Mouse (Mus musculus) testis, adult 2 months (tissue): Measurements from ENCODE around the gene Tcp10a. TPM values are rescaled to one million over a fixed set of nuclear protein-coding genes. Genes with fewer than 3 reads are reported as not detected.
"Not testable (repeated sequence)": the region's sequence is repeated elsewhere in the genome, so short reads cannot be mapped to it uniquely, and the experiment has no call there.

ENCODE experiments used
- H3K27ac ChIP-seq: fragments of 200-500 bp; 2 replicates; pipeline ENCODE4 v1.5.1; 2012; ENCODE audit warnings: low read depth, low read length; ENCODE audit not compliant: control insufficient read depth, insufficient read depth
- H3K27me3 ChIP-seq: fragments of 200-500 bp; 2 replicates; pipeline ENCODE4 v1.6.1; 2012; ENCODE audit warnings: mild to moderate bottlenecking, low read length, moderate library complexity; ENCODE audit not compliant: control insufficient read depth, insufficient read depth
- H3K36me3 ChIP-seq: fragments of 200-500 bp; 2 replicates; pipeline ENCODE4 v1.6.1; 2012; ENCODE audit warnings: mild to moderate bottlenecking, low read length; ENCODE audit not compliant: control insufficient read depth, insufficient read depth
- H3K4me1 ChIP-seq: fragments of 200-500 bp; 2 replicates; pipeline ENCODE4 v1.6.1; 2012; ENCODE audit warnings: low read length; ENCODE audit not compliant: control insufficient read depth, insufficient read depth
- H3K4me3 ChIP-seq: fragments of 200-500 bp; 2 replicates; pipeline ENCODE4 v1.5.1; 2012; ENCODE audit warnings: low read depth, mild to moderate bottlenecking, low read length, moderate library complexity, mixed read lengths; ENCODE audit not compliant: control insufficient read depth
- polyA plus RNA-seq: library from polyadenylated mRNA; depleted of rRNA; stranded (reverse); fragments of >200 nt; gene quantifications from 2 replicates; pipeline ENCODE4 v1.2.3, GENCODE M21; 2012

Gene Tcp10a
- polyA plus RNA-seq, 1 experiment, result 262 TPM

DNA sequence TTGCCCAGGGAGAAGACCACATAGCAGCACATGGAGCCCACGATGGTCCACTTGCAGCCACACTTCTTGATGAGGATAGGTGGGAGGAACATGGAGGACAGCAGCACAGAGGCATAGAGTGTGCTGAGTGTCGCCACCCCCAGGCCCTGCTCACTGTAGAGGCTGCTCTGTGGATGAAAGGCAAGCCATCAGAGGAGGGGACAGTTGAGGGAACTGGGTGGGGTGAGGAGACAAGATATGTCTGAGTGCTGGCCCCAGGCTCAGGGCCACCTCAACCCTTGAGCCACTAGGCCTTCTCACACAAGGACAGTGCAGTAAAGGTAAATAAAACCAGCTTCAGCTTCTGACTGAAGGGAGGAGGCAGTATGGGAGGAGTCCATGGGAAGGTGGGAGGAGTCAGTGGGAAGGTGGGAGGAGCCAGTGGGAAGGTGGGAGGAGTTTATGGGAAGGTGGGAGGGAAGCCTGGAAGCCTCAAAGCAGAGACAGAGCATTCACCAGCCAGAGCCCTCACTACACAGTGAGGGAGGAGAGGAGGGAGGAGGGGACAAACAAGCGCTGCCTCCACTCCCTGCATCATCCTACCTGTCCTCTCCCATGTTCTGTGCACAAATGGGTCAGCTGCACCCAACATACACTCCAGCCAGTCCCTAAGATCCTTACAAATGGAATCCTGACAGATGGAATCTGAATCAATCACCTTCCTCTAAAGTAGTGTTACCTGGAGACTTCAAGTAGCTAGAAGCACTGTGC lies 52.7 kb downstream of the Tcp10a start:
- not testable (repeated sequence) for H3K27ac ChIP-seq, H3K36me3 ChIP-seq, H3K4me1 ChIP-seq, H3K4me3 ChIP-seq, H3K27me3 ChIP-seq

DNA sequence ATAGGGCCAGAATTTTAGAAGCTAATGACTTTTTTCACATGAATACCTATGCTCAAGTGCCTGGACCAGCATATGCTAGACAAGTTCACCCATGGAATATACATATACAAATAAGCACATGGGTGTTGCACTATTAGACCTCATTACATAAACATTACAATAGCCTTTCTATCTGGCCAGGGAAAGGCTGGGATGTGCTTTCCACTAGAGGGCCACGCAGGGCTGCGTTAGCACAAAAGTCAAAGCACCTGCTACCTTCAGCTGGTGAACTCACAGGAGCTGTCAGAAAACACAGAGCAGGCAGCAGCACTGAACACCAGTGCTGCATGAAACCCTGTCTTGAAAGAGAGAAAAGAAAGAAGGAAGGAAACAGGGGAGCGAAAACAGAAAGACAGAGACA lies 53.5 kb downstream of the Tcp10a start:
- not testable (repeated sequence) for H3K36me3 ChIP-seq, H3K4me3 ChIP-seq, H3K27me3 ChIP-seq, H3K4me1 ChIP-seq, H3K27ac ChIP-seq

DNA sequence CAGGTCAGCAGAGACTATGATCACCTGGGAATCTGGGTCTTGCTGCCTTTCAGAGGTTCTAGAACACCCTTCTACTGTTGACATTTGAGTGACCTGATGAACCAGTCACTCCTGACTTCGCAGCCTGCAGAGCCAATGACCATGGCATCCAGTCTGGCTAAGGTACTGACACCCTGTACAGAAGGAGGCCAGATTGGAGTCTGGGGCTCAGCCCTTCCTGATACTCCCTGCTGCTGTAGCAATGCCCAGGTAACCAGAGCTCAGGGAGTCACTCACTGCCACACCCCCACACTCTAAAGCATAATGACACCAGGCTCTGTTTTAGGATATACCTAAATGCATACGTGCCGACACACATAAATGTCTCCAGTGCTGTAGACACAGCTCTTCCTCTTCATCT lies 58.3 kb downstream of the Tcp10a start:
- not testable (repeated sequence) for H3K4me3 ChIP-seq, H3K4me1 ChIP-seq, H3K27me3 ChIP-seq, H3K27ac ChIP-seq, H3K36me3 ChIP-seq

DNA sequence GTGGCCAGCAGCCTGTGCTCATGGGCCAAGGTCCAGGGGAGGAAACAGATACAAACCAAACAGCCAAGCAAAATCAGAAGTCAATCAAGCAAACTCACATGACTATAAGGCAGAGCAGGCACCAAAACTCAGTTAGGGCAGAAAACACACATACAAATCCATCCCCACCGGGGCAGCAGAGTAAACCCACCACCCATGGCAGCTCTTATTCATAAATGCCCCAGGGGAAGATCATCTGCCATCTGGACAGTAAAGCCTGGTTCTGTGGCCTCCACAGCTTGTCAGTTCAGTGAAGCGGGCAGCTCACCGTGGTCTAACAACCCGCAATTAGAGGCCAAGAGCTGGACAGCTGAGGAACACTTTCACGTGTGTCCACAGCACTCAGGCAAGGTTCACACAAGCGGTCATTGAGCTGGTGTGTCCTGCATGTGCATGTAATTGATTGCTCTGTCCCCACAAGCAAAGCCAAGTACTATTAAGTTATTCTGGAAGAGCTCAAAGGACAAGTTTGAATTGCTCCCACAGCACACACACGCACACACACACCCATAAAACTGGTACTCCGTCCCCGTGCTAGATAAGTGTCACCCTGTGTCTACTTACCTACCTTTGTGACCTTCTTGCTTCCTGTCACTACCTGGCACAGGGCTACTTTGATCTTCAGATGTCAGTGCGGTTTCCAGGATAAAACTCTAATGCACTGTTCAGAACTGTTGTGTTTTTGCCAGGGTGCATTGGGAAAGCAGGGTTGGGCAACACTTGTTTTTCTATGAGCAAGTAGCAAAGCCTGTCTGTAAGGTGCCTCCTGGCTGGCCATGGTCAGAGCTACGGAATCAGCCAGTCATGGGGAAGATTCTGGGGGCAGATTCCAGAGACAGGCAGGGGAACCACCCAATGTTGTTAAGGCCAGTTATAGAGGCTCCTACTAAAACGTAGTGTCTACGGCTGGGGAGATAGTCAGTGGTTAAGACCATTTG lies 59.0 kb downstream of the Tcp10a start:
- not testable (repeated sequence) for H3K36me3 ChIP-seq, H3K4me3 ChIP-seq, H3K27ac ChIP-seq, H3K27me3 ChIP-seq, H3K4me1 ChIP-seq

DNA sequence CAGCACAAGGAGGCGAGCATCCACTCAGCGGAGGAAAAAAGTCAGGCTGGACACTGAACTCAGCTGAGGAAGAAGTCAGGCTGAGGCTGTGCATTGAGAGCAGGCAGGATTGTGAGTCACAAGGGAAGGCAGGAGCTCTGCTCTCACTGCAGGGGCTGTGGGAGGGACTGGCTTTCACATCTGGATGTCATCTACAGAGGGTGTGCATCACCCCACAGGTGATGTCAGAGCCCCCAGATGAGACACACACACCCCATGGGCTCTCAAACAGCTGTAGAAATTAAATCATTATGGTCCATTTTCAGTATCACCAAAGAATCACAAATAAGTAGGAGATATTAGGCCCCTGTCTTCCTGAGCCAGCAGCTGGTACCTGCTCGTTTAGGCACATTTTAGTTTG lies 60.9 kb downstream of the Tcp10a start, which contains the start of gene Unc93a2:
TSS of gene Unc93a2 (minus strand) at position 101 of the 400 bp plus-strand sequence.
- not testable (repeated sequence) for H3K36me3 ChIP-seq, H3K4me1 ChIP-seq, H3K4me3 ChIP-seq, H3K27me3 ChIP-seq, H3K27ac ChIP-seq

DNA sequence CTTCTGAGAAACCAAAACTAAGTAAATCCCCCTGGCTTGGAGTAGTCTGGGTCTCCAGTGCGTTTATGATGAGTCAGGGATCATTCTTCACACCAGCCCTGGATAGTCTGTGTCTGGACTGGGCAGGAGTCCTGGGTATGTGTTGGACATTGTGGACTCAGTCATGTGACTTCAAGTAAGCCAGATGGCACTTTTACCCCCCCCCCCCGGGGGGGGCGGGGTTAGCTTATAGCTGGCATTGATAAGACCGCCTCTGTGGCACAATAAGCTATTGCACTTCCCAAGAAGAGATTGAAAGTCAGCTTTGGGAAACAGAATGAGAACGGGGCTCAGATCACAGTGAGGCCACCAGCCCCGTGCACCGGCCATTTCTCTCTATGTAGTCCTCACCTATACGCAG lies 61.6 kb downstream of the Tcp10a start:
- H3K27ac ChIP-seq, H3K27me3 ChIP-seq, H3K36me3 ChIP-seq, H3K4me3 ChIP-seq, H3K4me1 ChIP-seq: not testable (repeated sequence)

DNA sequence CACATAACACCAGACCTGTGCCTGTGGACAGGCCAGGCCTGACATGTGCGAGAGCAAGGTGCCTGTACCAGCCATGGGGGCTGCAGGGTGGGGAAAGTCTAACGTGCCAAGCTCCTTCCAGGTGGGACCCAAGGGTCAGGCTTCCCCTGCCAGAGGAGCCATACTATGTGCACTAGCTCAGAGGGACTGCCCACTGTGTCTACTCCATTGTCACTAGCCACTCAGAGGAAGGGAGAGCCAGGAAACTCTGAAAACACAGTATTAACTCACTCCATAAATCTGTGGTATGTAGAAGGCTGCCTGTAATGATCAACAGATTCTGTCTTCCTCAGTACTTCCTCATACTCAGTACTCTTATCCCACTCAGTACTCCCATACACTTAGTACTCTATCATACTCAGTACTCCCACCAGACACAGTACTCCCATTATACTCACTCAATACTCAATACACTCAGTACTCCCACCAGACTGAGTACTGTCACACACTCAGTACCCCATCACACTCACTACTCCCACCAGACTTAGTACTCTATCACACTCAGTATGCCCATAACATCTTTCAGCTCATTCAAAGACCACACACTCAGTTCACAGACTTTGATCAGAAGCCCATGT lies 64.0 kb downstream of the Tcp10a start:
- H3K4me3 ChIP-seq, H3K4me1 ChIP-seq, H3K27ac ChIP-seq, H3K36me3 ChIP-seq, H3K27me3 ChIP-seq: not testable (repeated sequence)

DNA sequence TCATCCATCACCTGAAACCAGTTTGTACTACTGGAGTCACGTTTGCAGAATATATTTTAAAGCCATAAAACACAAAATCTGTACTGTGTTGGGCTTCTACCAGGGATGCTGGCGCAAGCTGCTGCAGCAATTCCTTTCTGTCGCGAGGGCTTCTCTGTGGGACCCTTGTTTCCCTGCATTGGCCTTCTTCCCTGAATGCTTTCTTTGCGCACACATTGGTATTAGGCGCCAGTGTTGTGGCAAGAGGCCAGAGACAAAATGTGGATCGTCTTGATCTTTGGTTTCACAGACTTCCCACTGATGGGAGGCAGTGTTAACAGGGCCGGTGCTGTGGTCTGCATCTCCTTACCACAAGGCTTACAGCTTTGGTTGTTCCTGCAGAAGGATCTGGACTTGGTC lies 64.5 kb downstream of the Tcp10a start:
- not testable (repeated sequence) for H3K27me3 ChIP-seq, H3K4me3 ChIP-seq, H3K27ac ChIP-seq, H3K4me1 ChIP-seq, H3K36me3 ChIP-seq

DNA sequence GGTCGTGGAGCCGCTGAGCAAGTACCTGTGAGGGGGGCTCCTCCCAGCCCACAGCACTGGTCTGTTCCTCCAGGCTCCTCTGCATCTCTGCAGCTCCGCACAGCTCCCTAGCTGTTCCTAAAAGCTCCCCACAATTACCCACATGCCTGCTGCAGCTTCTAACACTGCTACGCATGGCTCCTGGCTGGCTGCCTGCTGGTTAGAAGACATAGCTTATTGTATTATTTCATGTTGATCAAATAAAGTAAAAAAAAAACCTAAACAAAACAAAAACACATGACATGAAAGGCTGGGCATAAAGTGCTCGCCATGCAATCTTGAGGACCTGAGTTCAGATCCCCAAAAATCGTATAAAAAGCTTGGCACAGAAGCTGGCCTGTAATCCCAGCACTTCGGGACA lies 65.5 kb downstream of the Tcp10a start:
- H3K27me3 ChIP-seq, H3K4me1 ChIP-seq, H3K4me3 ChIP-seq, H3K27ac ChIP-seq, H3K36me3 ChIP-seq: not testable (repeated sequence)

DNA sequence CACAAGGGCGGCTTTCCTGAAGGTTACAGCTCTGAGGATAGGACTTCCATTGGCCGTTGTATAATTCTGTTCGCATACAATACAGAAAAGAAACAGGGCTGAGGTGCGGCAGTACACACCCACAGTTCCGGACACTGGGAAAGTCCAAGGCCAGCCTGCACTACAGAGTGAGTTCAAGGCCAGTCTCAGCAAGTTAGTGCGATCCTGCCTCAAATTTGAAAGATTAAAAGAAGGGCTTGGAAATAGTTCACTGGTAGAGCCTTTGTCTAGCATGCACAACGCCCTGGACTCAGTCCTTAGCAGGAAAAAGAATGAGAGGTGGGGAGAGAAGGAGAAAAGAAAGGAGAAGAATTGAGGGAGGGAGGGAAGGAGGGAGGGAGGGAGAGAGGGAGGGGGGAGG lies 70.7 kb downstream of the Tcp10a start:
- not testable (repeated sequence) for H3K36me3 ChIP-seq, H3K4me1 ChIP-seq, H3K27me3 ChIP-seq, H3K27ac ChIP-seq, H3K4me3 ChIP-seq
